Mouse (Mus musculus): ENCODE data around the gene Chd1. TPM values are rescaled to one million over a fixed set of nuclear protein-coding genes. Genes with fewer than 3 reads are reported as not detected.
A peak's percentile ranks its signal among the peaks of the same experiment; 100 is the strongest.

The Chd1 gene
- total RNA-seq, 4 experiments from 2014 or later = 14.0 to 16.8 (median 15.8) TPM

GRCm38 (mm10) chr17:15808468-15809374 is 104.0 kb downstream of the Chd1 start:
- no peak for DNase-seq (ENCODE audit: low spot score)

GRCm38 (mm10) chr17:15809949-15810348 is 105.2 kb downstream of the Chd1 start:
- no peak for DNase-seq (ENCODE audit: low spot score)

- no peak for DNase-seq (ENCODE audit: low spot score)
Observed at GRCm38 (mm10) chr17:15812136-15812778, 107.5 kb downstream of the Chd1 start.

DNA sequence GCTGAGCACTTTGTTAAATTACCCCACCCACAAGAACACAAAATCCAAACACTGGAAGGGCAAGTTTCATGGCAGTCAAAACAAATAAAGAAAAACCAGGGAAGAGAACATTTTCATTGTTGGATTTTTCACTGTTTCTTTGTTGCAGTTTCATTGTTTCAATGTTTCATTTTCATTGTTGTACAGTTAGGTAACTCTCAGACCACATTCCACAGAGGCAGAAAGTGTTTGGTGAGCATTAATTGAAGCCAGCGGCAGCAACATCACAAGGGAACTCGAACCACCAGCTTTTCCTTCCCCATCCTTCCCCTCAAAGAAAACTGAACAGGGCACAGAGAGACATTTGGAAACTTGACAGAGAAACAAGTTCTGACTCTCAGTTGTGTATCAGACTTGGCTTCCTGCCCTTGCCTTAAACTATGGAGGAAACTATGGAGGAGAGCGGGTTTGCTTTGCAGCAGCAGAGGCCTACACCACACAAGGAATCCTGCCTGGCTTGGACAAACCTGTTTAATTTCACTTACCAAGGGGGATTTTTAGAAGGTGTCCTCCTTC is 109.0 kb downstream of the Chd1 start:
- DNase-seq (ENCODE audit: low spot score) = no peak

DNA sequence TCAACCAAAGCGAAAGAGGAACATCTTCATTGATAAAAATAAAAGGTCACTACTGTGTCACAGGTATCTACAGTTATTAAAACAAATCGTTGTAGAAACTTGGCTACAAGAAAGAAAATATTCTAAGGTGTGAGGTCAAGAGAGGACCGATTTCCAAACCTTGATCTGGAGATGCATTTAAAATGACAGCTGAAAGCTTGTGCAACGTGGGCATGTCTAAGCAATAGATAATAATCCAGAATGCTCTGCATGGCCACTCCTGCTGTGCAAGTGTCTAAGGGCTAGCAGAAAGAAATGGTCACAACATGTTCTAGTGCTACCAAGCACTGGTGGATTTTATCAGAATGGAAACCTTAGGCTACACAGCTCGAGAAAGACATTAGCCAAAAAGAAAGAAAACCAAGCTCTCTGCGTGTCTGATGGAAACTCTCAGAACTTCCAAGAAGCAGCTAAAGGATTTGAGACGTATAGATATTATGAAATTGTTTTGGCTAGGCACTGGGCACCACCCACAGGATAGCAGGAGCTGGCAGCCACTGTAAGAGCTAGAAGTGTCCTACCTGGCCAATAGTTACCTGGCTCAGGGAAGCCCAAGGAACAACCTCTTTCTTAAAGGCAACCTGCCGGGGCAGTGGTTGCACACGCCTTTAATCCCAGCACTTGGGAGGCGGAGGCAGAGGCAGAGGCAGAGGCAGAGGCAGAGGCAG is 110.7 kb downstream of the Chd1 start:
- DNase-seq (ENCODE audit: low spot score) = no peak

GRCm38 (mm10) chr17:15816379-15817095 is 111.8 kb downstream of the Chd1 start:
- no peak for DNase-seq (ENCODE audit: low spot score)

GRCm38 (mm10) chr17:15817096-15817450 is 112.3 kb downstream of the Chd1 start:
- no peak for DNase-seq (ENCODE audit: low spot score)

- DNase-seq (ENCODE audit: low spot score) = no peak
Observed at GRCm38 (mm10) chr17:15817634-15818033, 112.9 kb downstream of the Chd1 start.

DNA sequence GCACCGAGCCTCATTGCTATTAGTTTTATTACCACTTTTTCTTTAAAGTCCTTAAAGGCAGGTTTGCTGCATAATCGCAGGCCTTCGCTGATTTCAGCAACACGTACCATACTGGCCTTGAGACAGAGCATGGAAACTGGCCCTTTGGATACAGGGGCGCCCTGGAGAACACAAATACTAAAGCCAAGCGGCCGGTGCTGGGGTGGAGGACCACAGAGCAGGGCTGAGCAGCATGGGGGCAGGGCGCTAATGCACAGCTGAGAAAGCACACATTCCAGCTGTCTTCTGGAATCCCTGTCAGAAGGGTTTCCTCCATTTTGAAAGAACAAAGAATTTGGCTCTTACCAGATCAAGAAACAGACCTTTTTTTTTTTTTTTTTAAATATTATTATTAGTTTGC is 113.6 kb downstream of the Chd1 start:
- no peak for DNase-seq (ENCODE audit: low spot score)

DNA sequence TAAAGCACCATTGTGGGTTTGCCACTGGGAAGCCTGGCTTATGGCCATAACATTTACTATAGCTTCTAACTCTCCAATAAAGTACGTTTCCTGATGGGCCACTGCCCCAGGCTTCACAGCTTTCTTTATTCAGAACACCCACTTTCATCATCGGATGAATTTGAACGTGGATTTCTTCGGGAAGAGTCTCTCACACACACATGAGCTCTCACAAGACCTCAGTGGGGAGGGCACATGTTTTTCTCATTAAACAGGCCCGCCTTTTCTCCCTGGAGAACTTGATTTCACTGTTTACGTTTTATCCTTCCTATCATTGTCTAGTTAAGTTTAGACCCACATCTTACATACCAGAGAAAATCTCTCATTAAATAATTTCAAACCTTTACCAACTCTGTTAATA is 115.4 kb downstream of the Chd1 start:
- peak; percentile 67 for DNase-seq (ENCODE audit: low spot score)

- no peak for DNase-seq (ENCODE audit: low spot score)
Observed at GRCm38 (mm10) chr17:15820761-15821160, 116.0 kb downstream of the Chd1 start.

DNA sequence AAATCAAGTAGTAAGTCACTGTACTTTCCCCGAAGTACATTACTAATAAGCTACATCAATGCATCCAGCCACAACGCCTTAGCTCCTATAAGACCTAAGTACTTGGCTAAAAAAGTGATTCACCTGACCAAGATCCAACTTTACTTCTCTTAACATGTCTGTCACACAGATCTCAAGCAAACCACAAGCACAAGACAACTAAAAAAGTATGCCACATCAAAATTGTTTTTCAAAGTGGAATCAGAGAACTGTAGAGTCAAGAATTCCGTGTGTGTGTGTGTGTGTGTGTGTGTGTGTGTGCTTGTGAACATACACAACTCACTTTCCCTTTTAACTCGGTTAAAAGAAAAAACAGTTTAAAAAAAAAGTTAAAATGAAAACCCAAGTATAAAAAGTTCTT is 116.9 kb downstream of the Chd1 start:
- DNase-seq (ENCODE audit: low spot score) = no peak

Other genes starting within 250 kb of the Chd1 start
- 100 to 1,000 TPM; 115 to 133 (median 121) TPM for gene Psmb1, start 205.2 kb upstream of the Chd1 start, total RNA-seq (2022)
- 10 to 100 TPM in 2 of 4 experiments, 1 to 10 TPM in 2; 8.4 to 11.2 (median 9.4) TPM for gene Tbp, start 205.1 kb upstream of the Chd1 start, total RNA-seq (2022)
- 10 to 100 TPM; 16.6 to 19.2 (median 17.4) TPM for gene Pdcd2, start 177.7 kb upstream of the Chd1 start, total RNA-seq (2022)
- gene Prdm9, start 140.6 kb upstream of the Chd1 start, total RNA-seq (2022) = 1 to 10 TPM in 3 of 4 experiments, under 1 TPM in 1; 0.95 to 3.1 (median 1.4) TPM
- 10 to 100 TPM; 19.4 to 23.3 (median 22.8) TPM for gene Rgmb, start 126.1 kb downstream of the Chd1 start, total RNA-seq (2022)

Measured in heart, adult 8-10 months (tissue).